Comparison of ENCODE assay signal across 8 mouse cellular contexts in the genomic region with DNA sequence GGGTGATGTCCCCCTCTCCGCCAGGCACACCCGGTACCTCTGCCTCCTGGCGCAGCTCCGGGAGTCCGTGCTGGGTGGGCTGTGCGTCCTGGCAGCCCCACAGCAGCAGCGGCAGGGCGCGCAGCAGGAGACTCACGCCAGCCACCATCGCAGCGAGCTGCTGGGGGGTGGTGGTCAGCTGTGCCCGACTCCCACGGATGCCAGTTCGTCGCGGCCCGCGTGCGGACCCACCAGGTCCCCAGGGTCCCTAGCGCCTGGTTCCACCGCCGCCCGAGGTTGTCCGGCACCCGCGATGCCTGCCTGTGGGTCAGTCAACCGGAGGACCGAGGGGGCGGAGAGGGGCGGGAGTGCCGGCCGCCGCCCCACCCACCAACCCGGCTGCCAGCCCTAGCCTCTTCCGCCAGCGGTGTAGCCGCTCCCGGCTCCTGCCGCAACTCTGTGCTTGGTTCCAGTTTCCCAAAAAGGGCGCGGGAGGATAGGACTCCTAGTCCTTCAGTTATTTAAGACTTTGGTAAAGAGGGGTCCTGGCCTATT. TPM values are rescaled to one million over a fixed set of nuclear protein-coding genes. Genes with fewer than 3 reads are reported as not detected.
A peak's percentile ranks its signal among the peaks of the same experiment; 100 is the strongest.
DNase-seq lines count a peak whose midpoint lies in the region; ATAC-seq and TF ChIP-seq lines count a peak whose summit lies in the region.

A gene (minus strand): TSS at position 361 of the 534 bp plus-strand sequence.

- H3K4me3 ChIP-seq in C2C12 (ENCODE audit: insufficient read depth, poor library complexity, severe bottlenecking), result peak within 1 kb of the TSS; percentile 36
- H3K4me3 ChIP-seq in embryonic facial prominence, embryonic 14.5 days (ENCODE audit: low read depth, low read length), result peak within 1 kb of the TSS; percentile 61
- H3K4me3 ChIP-seq in heart, embryonic 15.5 days, result peak within 1 kb of the TSS; percentile 73
- H3K4me3 ChIP-seq in stomach, embryonic 16.5 days (replicated peaks; ENCODE audit: low read length), result peak within 1 kb of the TSS; percentile 66

- peak; percentile 54 for DNase-seq in ZHBTc4 (ENCODE audit: low read depth, low spot score)
- no peak for DNase-seq in embryonic facial prominence, embryonic 14.5 days (ENCODE audit: low spot score)
- DNase-seq in kidney, postnatal 10 days, result peak; percentile 82
- DNase-seq in lung, postnatal 4 days, result peak; percentile 74 to 78
- no peak for DNase-seq in right cerebral cortex, adult 18-20 months

- H3K79me3 ChIP-seq in C2C12 (ENCODE audit: low read depth), result no peaks in the 10 kb centered on the region

- no peak within 1 kb of the TSS for H3K27ac ChIP-seq in embryonic facial prominence, embryonic 14.5 days (replicated peaks; ENCODE audit: low read depth, low read length)
- H3K27ac ChIP-seq in heart, embryonic 15.5 days, result peak within 1 kb of the TSS; percentile 4; the same call in 1 of the 2 replicates
- H3K27ac ChIP-seq in stomach, embryonic 16.5 days (ENCODE audit: low read length), result peak within 1 kb of the TSS; percentile 35; the same call in 1 of the 2 replicates

- H3K27me3 ChIP-seq in C2C12 (ENCODE audit: control insufficient read depth, insufficient read depth, insufficient read length), result no peaks in the 10 kb centered on the region
- peaks cover 27% of the 10 kb centered on the region for H3K27me3 ChIP-seq in embryonic facial prominence, embryonic 14.5 days (replicated peaks; ENCODE audit: control insufficient read depth, insufficient read depth, low read length)
- H3K27me3 ChIP-seq in heart, embryonic 15.5 days, result peaks cover 32% of the 10 kb centered on the region
- peaks cover 4% of the 10 kb centered on the region; the same call in 1 of the 2 replicates for H3K27me3 ChIP-seq in stomach, embryonic 16.5 days (ENCODE audit: control insufficient read depth, insufficient read depth, low read length)

- no peak for TF ChIP-seq CTCF in C2C12 (IDR thresholded peaks at IDR 0.05; ENCODE audit: control insufficient read depth, insufficient read depth, insufficient read length)

- no peaks in the 10 kb centered on the region for H3K36me3 ChIP-seq in C2C12 (ENCODE audit: control insufficient read depth, insufficient read depth)
- H3K36me3 ChIP-seq in embryonic facial prominence, embryonic 14.5 days (ENCODE audit: control insufficient read depth, insufficient read depth, low read length), result no peaks in the 10 kb centered on the region
- H3K36me3 ChIP-seq in heart, embryonic 15.5 days, result no peaks in the 10 kb centered on the region
- H3K36me3 ChIP-seq in stomach, embryonic 16.5 days (ENCODE audit: control insufficient read depth, insufficient read depth, low read length), result no peaks in the 10 kb centered on the region

- H3K4me2 ChIP-seq in embryonic facial prominence, embryonic 14.5 days (ENCODE audit: low read depth, low read length), result peak within 1 kb of the TSS; percentile 96
- H3K4me2 ChIP-seq in heart, embryonic 15.5 days, result peak within 1 kb of the TSS; percentile 89
- peak within 1 kb of the TSS; percentile 87 for H3K4me2 ChIP-seq in stomach, embryonic 16.5 days (ENCODE audit: low read depth, low read length)

- no peaks in the 10 kb centered on the region for H3K79me2 ChIP-seq in C2C12 (ENCODE audit: control insufficient read depth, insufficient read depth)

- H3K4me1 ChIP-seq in embryonic facial prominence, embryonic 14.5 days (ENCODE audit: control insufficient read depth, insufficient read depth, low read length), result peaks cover 11% of the 10 kb centered on the region
- peaks cover 42% of the 10 kb centered on the region for H3K4me1 ChIP-seq in heart, embryonic 15.5 days (replicated peaks)
- H3K4me1 ChIP-seq in stomach, embryonic 16.5 days (ENCODE audit: control insufficient read depth, insufficient read depth, low read length), result peaks cover 9% of the 10 kb centered on the region

- H3K9me3 ChIP-seq in embryonic facial prominence, embryonic 14.5 days (ENCODE audit: control insufficient read depth, low read length), result no peaks in the 10 kb centered on the region
- no peaks in the 10 kb centered on the region for H3K9me3 ChIP-seq in heart, embryonic 15.5 days (replicated peaks)
- no peaks in the 10 kb centered on the region for H3K9me3 ChIP-seq in stomach, embryonic 16.5 days (replicated peaks; ENCODE audit: control insufficient read depth, low read length)

- peak within 1 kb of the TSS; percentile 95 for H3ac ChIP-seq in C2C12 (ENCODE audit: control insufficient read depth, insufficient read length, low read depth)

- under 1% methylated on average over 22 of the region's 42 CpGs for WGBS in embryonic facial prominence, embryonic 14.5 days
- WGBS in heart, embryonic 15.5 days, result under 1% methylated on average over 42 of the region's 42 CpGs
- WGBS in stomach, embryonic 16.5 days, result under 1% methylated on average over 42 of the region's 42 CpGs

- H3K9ac ChIP-seq in embryonic facial prominence, embryonic 14.5 days (ENCODE audit: low read depth, low read length), result peak within 1 kb of the TSS; percentile 76
- H3K9ac ChIP-seq in heart, embryonic 15.5 days, result peak within 1 kb of the TSS; percentile 70
- H3K9ac ChIP-seq in stomach, embryonic 16.5 days (ENCODE audit: low read length), result peak within 1 kb of the TSS; percentile 81

- 0 out of 2 replicates have a peak, but pooled peaks have one; percentile 66 for ATAC-seq in embryonic facial prominence, embryonic 14.5 days (ENCODE audit: low read depth)
- peak; percentile 60; the same call in 1 of the 2 replicates for ATAC-seq in heart, embryonic 15.5 days (replicated peaks; ENCODE audit: insufficient number of reproducible peaks, insufficient read depth, low FRiP score, low read depth)
- peak; percentile 67 for ATAC-seq in stomach, embryonic 16.5 days (ENCODE audit: insufficient read depth, low FRiP score)

TF ChIP-seq in C2C12, 6 proteins besides CTCF, POLR2A, EP300 and RAD21:
- TF ChIP-seq MYOG (IDR thresholded peaks at IDR 0.05; ENCODE audit: control insufficient read depth, extremely low read depth, insufficient read length), result no peak
- no peak for TF ChIP-seq MYOD1 (IDR thresholded peaks at IDR 0.05; ENCODE audit: control insufficient read depth, insufficient read length, low read depth)

RNA-seq across cellular contexts. Expression of the gene that starts here (rescaled TPM):
- polyA plus RNA-seq in C2C12 (2012; fragmentation: generic; extraction: Trizol), result 2.3 TPM
- polyA plus RNA-seq in embryonic facial prominence, embryonic 14.5 days (2014; fragmentation: Nextera tagmentation; extraction: Ambion mirVana), result 4.3 and 4.7 TPM in 2 replicates
- polyA plus RNA-seq in heart, embryonic 15.5 days (2015; fragmentation: Nextera tagmentation; extraction: Ambion mirVana), result 3.8 and 4.0 TPM in 2 replicates
- 3.3 and 4.3 TPM in 2 replicates for polyA plus RNA-seq in stomach, embryonic 16.5 days (2015; fragmentation: Nextera tagmentation; extraction: Ambion mirVana)

Comparison
In these comparisons a context has a peak if more than half of its experiments do, and no peak if none do; other contexts are left out.
1. DNase-seq: peak in ZHBTc4 (single experiment), kidney, postnatal 10 days (single experiment) and lung, postnatal 4 days (2 of 2); none in embryonic facial prominence, embryonic 14.5 days (single experiment) and right cerebral cortex, adult 18-20 months (single experiment).
2. Peak in every context shown above with its lines, with median percentiles within 50 percentile points of each other: H3K4me3 ChIP-seq, ATAC-seq, H3K4me2 ChIP-seq and H3K9ac ChIP-seq.